Mouse (Mus musculus): ENCODE data around the gene Vcp. TPM values are rescaled to one million over a fixed set of nuclear protein-coding genes. Genes with fewer than 3 reads are reported as not detected.

Gene Vcp
- polyA plus RNA-seq, 1 experiment from 2014 or later, result 205 TPM

DNA sequence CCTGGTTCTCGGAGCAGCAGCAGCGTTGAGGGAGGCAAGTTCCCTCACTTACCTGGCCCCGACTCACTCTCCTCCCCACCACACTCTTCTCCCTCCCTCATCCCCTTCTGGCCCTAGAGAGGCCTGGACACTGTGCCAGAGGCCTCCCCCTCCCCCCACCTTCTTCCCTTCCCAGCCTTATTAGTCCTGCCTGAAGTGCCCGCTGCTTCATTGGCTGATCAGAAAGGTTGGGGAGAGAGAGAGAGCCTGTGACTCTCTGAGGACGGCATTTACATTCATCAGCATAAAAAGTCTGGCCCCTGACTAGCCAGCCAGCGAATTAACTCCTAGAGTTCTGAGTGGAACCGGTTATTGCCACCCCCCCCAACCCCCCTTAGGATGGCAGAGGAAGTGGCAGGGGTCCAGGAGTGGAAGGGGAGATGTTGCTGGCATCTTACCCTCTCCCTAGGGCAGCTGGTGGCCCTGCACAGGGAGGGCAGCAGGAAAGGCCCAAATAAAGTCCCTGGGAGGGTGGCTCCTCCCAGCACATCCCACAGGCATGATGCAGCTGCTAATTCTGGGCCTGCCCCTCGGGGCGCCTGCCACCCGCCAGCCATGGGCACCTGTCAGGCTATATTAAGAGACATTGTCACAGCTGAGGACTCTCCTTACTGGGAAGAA, 46.7 kb downstream of the Vcp start:
- no peaks in the 10 kb centered on the region for H3K9me3 ChIP-seq (ENCODE audit: control insufficient read depth)
- H3K27ac ChIP-seq (ENCODE audit: low read depth, low read length), result no peak overlapping the region
- no peak for TF ChIP-seq CTCF (IDR thresholded peaks at IDR 0.05; ENCODE audit: low read depth)
- H3K4me2 ChIP-seq (replicated peaks; ENCODE audit: low read depth), result no peak overlapping the region
- ATAC-seq, result no peak
- no peak overlapping the region for H3K4me3 ChIP-seq (ENCODE audit: low read depth, low read length)
- H3K9ac ChIP-seq (ENCODE audit: low read depth, low read length), result no peak overlapping the region
- H3K4me1 ChIP-seq (replicated peaks; ENCODE audit: control insufficient read depth, insufficient read depth, low read length), result peaks cover 8% of the 10 kb centered on the region; the same call in 1 of the 2 replicates
- peaks cover 21% of the 10 kb centered on the region for H3K36me3 ChIP-seq (ENCODE audit: control insufficient read depth, insufficient read depth)
- H3K27me3 ChIP-seq (replicated peaks; ENCODE audit: control insufficient read depth, insufficient read depth, low read length), result no peaks in the 10 kb centered on the region
- WGBS, result 54% methylated on average over 9 of the region's 10 CpGs

- Histone ChIP-seq H3K4me3 (ENCODE audit: low read depth, low read length) (no peak overlapping the region), H3K4me2 (replicated peaks; ENCODE audit: low read depth) (no peak overlapping the region), H3K9ac (ENCODE audit: low read depth, low read length) (no peak overlapping the region), H3K9me3 (ENCODE audit: control insufficient read depth) (no peaks in the 10 kb centered on the region), H3K27ac (ENCODE audit: low read depth, low read length) (peak overlapping the region; percentile 64), H3K4me1 (replicated peaks; ENCODE audit: control insufficient read depth, insufficient read depth, low read length) (peaks cover 8% of the 10 kb centered on the region; the same call in 1 of the 2 replicates), H3K27me3 (replicated peaks; ENCODE audit: control insufficient read depth, insufficient read depth, low read length) (0 out of 2 replicates have a peak, but pooled peaks cover 4% of the 10 kb centered on the region), H3K36me3 (ENCODE audit: control insufficient read depth, insufficient read depth) (peaks cover 13% of the 10 kb centered on the region)
- 81% methylated on average over 7 of the region's 7 CpGs for WGBS
- TF ChIP-seq CTCF (IDR thresholded peaks at IDR 0.05; ENCODE audit: low read depth), result no peak
- ATAC-seq, result no peak
Observed at GRCm38 (mm10) chr4:42952563-42952962, 47.7 kb downstream of the Vcp start.

GRCm38 (mm10) chr4:42951206-42952195, 48.8 kb downstream of the Vcp start:
- Histone ChIP-seq H3K4me3 (ENCODE audit: low read depth, low read length) (no peak overlapping the region), H3K36me3 (ENCODE audit: control insufficient read depth, insufficient read depth) (peaks cover 2% of the 10 kb centered on the region; the same call in 1 of the 2 replicates), H3K4me1 (replicated peaks; ENCODE audit: control insufficient read depth, insufficient read depth, low read length) (peaks cover 8% of the 10 kb centered on the region; the same call in 1 of the 2 replicates), H3K27ac (ENCODE audit: low read depth, low read length) (peak overlapping the region; percentile 64), H3K4me2 (replicated peaks; ENCODE audit: low read depth) (peak overlapping the region; percentile 27; the same call in 1 of the 2 replicates), H3K9ac (ENCODE audit: low read depth, low read length) (no peak overlapping the region; the same call in 1 of the 2 replicates), H3K27me3 (replicated peaks; ENCODE audit: control insufficient read depth, insufficient read depth, low read length) (0 out of 2 replicates have a peak, but pooled peaks cover 9% of the 10 kb centered on the region), H3K9me3 (ENCODE audit: control insufficient read depth) (no peaks in the 10 kb centered on the region)
- TF ChIP-seq CTCF (IDR thresholded peaks at IDR 0.05; ENCODE audit: low read depth), result no peak
- WGBS, result 58% methylated on average over 11 of the region's 11 CpGs
- peak; percentile 58 for ATAC-seq

DNA sequence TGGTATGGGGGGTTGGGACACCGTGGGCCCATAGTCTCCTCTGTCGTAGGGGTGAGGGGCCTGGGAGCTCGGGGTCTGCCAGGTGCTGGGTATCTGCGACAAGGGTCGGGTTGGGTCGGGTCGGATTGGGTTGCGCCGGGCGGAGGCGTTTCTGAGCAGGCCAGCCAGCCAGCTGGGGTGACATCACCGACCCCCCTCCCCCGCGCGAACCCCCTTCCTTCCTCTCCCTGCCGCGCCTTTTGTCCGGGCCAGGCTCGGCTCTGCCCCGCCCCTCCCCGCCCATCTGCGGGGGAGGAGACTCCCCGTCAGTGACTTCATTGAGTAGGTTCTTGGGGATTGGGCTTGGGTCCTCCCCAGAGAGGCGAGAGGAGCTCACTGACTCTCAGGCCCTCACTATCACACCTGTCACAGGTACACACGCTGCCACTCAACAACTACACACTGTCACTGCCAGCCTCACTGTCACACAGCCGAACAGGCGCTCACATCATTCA, 50.2 kb downstream of the Vcp start:
- peak; percentile 73 for ATAC-seq
- H3K4me1 ChIP-seq (replicated peaks; ENCODE audit: control insufficient read depth, insufficient read depth, low read length), result peaks cover 8% of the 10 kb centered on the region; the same call in 1 of the 2 replicates

GRCm38 (mm10) chr4:42949676-42950051, 50.6 kb downstream of the Vcp start, which contains the start of gene Dnajb5:
TSS of gene Dnajb5 (plus strand) at chr4:42949814.
- no peaks in the 10 kb centered on the region; the same call in 1 of the 2 replicates for H3K36me3 ChIP-seq (ENCODE audit: control insufficient read depth, insufficient read depth)
- H3K4me1 ChIP-seq (replicated peaks; ENCODE audit: control insufficient read depth, insufficient read depth, low read length), result peaks cover 8% of the 10 kb centered on the region; the same call in 1 of the 2 replicates
- WGBS, result under 1% methylated on average over 38 of the region's 39 CpGs
- peak within 1 kb of the TSS; percentile 89 for H3K9ac ChIP-seq (ENCODE audit: low read depth, low read length)
- H3K4me2 ChIP-seq (replicated peaks; ENCODE audit: low read depth), result peak within 1 kb of the TSS; percentile 91
- peak; percentile 95 for ATAC-seq
- no peaks in the 10 kb centered on the region for H3K9me3 ChIP-seq (ENCODE audit: control insufficient read depth)
- H3K27me3 ChIP-seq (replicated peaks; ENCODE audit: control insufficient read depth, insufficient read depth, low read length), result peaks cover 17% of the 10 kb centered on the region; the same call in 1 of the 2 replicates
- TF ChIP-seq CTCF (IDR thresholded peaks at IDR 0.05; ENCODE audit: low read depth), result 0 out of 2 replicates have a peak, but pooled peaks have one; percentile 7
- H3K27ac ChIP-seq (ENCODE audit: low read depth, low read length), result peak within 1 kb of the TSS; percentile 93
- peak within 1 kb of the TSS; percentile 78 for H3K4me3 ChIP-seq (ENCODE audit: low read depth, low read length)

More for the DNA sequence above, 50.2 kb downstream of the Vcp start:
- Histone ChIP-seq H3K9ac (ENCODE audit: low read depth, low read length) (peak overlapping the region; percentile 89), H3K27me3 (replicated peaks; ENCODE audit: control insufficient read depth, insufficient read depth, low read length) (peaks cover 17% of the 10 kb centered on the region; the same call in 1 of the 2 replicates), H3K9me3 (ENCODE audit: control insufficient read depth) (no peaks in the 10 kb centered on the region), H3K36me3 (ENCODE audit: control insufficient read depth, insufficient read depth) (no peaks in the 10 kb centered on the region; the same call in 1 of the 2 replicates), H3K4me3 (ENCODE audit: low read depth, low read length) (peak overlapping the region; percentile 78), H3K27ac (ENCODE audit: low read depth, low read length) (peak overlapping the region; percentile 93), H3K4me2 (replicated peaks; ENCODE audit: low read depth) (peak overlapping the region; percentile 91)
- TF ChIP-seq CTCF (IDR thresholded peaks at IDR 0.05; ENCODE audit: low read depth), result no peak
- 3% methylated on average over 23 of the region's 27 CpGs for WGBS
